Mouse (Mus musculus) left cerebral cortex, postnatal 14 days (tissue): Measurements from ENCODE around the gene C8g. TPM values are rescaled to one million over a fixed set of nuclear protein-coding genes. Genes with fewer than 3 reads are reported as not detected.

ENCODE experiments used
- total RNA-seq, 2 experiments: library from RNA; stranded (reverse); gene quantifications; 2 replicates each; pipeline ENCODE4 v1.2.3; 2021

C8g gene
- total RNA-seq, 2 experiments from 2014 or later: 0.59 to 1.6 TPM

Other genes with a start within 250 kb of the C8g start
- gene Tmem203, start 246.3 kb downstream of the C8g start, total RNA-seq: 10 to 100 TPM; 35.3 to 41.3 TPM
- gene Tprn, start 239.1 kb downstream of the C8g start, total RNA-seq: 10 to 100 TPM; 14.2 to 15.7 TPM
- 10 to 100 TPM; 70.9 to 72.1 TPM for gene Ssna1, start 229.3 kb downstream of the C8g start, total RNA-seq
- 10 to 100 TPM; 69.8 to 73.2 TPM for gene Anapc2, start 229.2 kb downstream of the C8g start, total RNA-seq
- gene Tmem210, start 213.6 kb downstream of the C8g start, total RNA-seq: not detected
- not detected for gene Lrrc26, start 211.8 kb downstream of the C8g start, total RNA-seq
- gene Grin1, start 182.5 kb downstream of the C8g start, total RNA-seq: 100 to 1,000 TPM; 477 to 493 TPM
- gene Man1b1, start 169.4 kb downstream of the C8g start, total RNA-seq: 10 to 100 TPM; 57.2 to 59.0 TPM
- 10 to 100 TPM; 28.0 to 31.6 TPM for gene Dpp7, start 145.4 kb downstream of the C8g start, total RNA-seq
- 10 to 100 TPM; 12.2 to 14.8 TPM for gene Uap1l1, start 136.0 kb downstream of the C8g start, total RNA-seq
- gene Sapcd2, start 129.4 kb downstream of the C8g start, total RNA-seq: 1 to 10 TPM; 6.2 to 7.0 TPM
- 10 to 100 TPM; 14.7 to 17.5 TPM for gene Entpd2, start 105.8 kb downstream of the C8g start, total RNA-seq
- 100 to 1,000 TPM; 366 to 370 TPM for gene Npdc1, start 102.4 kb downstream of the C8g start, total RNA-seq
- gene Fut7, start 78.5 kb downstream of the C8g start, total RNA-seq: under 1 TPM; 0.26 to 0.27 TPM
- gene Abca2, start 73.0 kb downstream of the C8g start, total RNA-seq: 100 to 1,000 TPM; 137 to 152 TPM
- 1 to 10 TPM in 1 of 2 experiments, under 1 TPM in 1; 0.59 to 1.2 TPM for gene Clic3, start 44.9 kb downstream of the C8g start, total RNA-seq
- gene Paxx, start 40.6 kb downstream of the C8g start, total RNA-seq: 10 to 100 TPM; 64.1 to 66.3 TPM
- gene Ptgds, start 31.7 kb downstream of the C8g start, total RNA-seq: 1,000 to 10,000 TPM; 1,462 to 1,765 TPM
- not detected for gene Lcn12, start 7.8 kb downstream of the C8g start, total RNA-seq
- 100 to 1,000 TPM; 141 to 142 TPM for gene Fbxw5, start 969 bp downstream of the C8g start, total RNA-seq
- 1 to 10 TPM; 9.1 to 9.5 TPM for gene Traf2, start 45.2 kb upstream of the C8g start, total RNA-seq
- gene Edf1, start 56.1 kb upstream of the C8g start, total RNA-seq: 100 to 1,000 TPM; 190 to 202 TPM
- gene Mamdc4, start 73.1 kb upstream of the C8g start, total RNA-seq: 1 to 10 TPM; 1.8 to 2.1 TPM
- gene Phpt1, start 73.5 kb upstream of the C8g start, total RNA-seq: 100 to 1,000 TPM in 1 of 2 experiments, 10 to 100 TPM in 1; 93.5 to 105 TPM
- gene Ajm1, start 80.0 kb upstream of the C8g start, total RNA-seq: 100 to 1,000 TPM; 123 to 129 TPM
- gene Rabl6, start 106.8 kb upstream of the C8g start, total RNA-seq: 100 to 1,000 TPM; 117 to 118 TPM
- not detected for gene Ccdc183, start 116.0 kb upstream of the C8g start, total RNA-seq
- 10 to 100 TPM; 27.2 to 27.7 TPM for gene Tmem141, start 120.3 kb upstream of the C8g start, total RNA-seq
- gene Fcna, start 126.3 kb upstream of the C8g start, total RNA-seq: 1 to 10 TPM in 1 of 2 experiments, under 1 TPM in 1; 0.72 to 1.1 TPM
- not detected for gene Lcn8, start 151.4 kb upstream of the C8g start, total RNA-seq
- not detected for gene Lcn5, start 156.2 kb upstream of the C8g start, total RNA-seq
- not detected for gene Lcn6, start 175.1 kb upstream of the C8g start, total RNA-seq
- gene Lcn10, start 181.0 kb upstream of the C8g start, total RNA-seq: not detected
- not detected for gene Obp2a, start 198.3 kb upstream of the C8g start, total RNA-seq
- gene Bmyc, start 205.0 kb upstream of the C8g start, total RNA-seq: 10 to 100 TPM; 85.8 to 98.2 TPM
- gene Obp2b, start 235.3 kb upstream of the C8g start, total RNA-seq: not detected